Mouse (Mus musculus): ENCODE measurements around the gene Hadha.
A peak's percentile ranks its signal among the peaks of the same experiment; 100 is the strongest.

Hadha gene

GRCm38 (mm10) chr5:30154474-30155394 lies at the start of gene Hadha, which contains the start of gene Hadhb:
Gene Hadha (minus strand): TSS chr5:30155162.
Gene Hadhb (plus strand): TSS chr5:30155248.
- peak; percentile 87 for DNase-seq (ENCODE audit: low read depth, low spot score)

- no peak for DNase-seq (ENCODE audit: low read depth, low spot score)
These were observed 49.5 kb upstream of the Hadha start for GRCm38 (mm10) chr5:30204441-30204840.

- DNase-seq (ENCODE audit: low read depth, low spot score), result no peak
These were observed 48.4 kb upstream of the Hadha start for GRCm38 (mm10) chr5:30203216-30203885.

- DNase-seq (ENCODE audit: low read depth, low spot score), result no peak
These were observed 47.3 kb upstream of the Hadha start for GRCm38 (mm10) chr5:30202221-30202620.

GRCm38 (mm10) chr5:30201521-30201920 lies 46.6 kb upstream of the Hadha start:
- DNase-seq (ENCODE audit: low read depth, low spot score), result peak; percentile 62

- no peak for DNase-seq (ENCODE audit: low read depth, low spot score)
These were observed 43.3 kb upstream of the Hadha start for GRCm38 (mm10) chr5:30198257-30198656.

- no peak for DNase-seq (ENCODE audit: low read depth, low spot score)
These were observed 40.4 kb upstream of the Hadha start for GRCm38 (mm10) chr5:30195340-30195739.

- DNase-seq (ENCODE audit: low read depth, low spot score), result peak; percentile 9
These were observed 37.5 kb upstream of the Hadha start for GRCm38 (mm10) chr5:30192452-30192851.

GRCm38 (mm10) chr5:30187687-30188485 lies 32.9 kb upstream of the Hadha start:
- peak; percentile 5 for DNase-seq (ENCODE audit: low read depth, low spot score)

GRCm38 (mm10) chr5:30175811-30176210 lies 20.8 kb upstream of the Hadha start:
- DNase-seq (ENCODE audit: low read depth, low spot score), result peak; percentile 10

GRCm38 (mm10) chr5:30172931-30173692 lies 18.1 kb upstream of the Hadha start:
- no peak for DNase-seq (ENCODE audit: low read depth, low spot score)

GRCm38 (mm10) chr5:30172115-30172514 lies 17.2 kb upstream of the Hadha start:
- DNase-seq (ENCODE audit: low read depth, low spot score), result peak; percentile 12

- no peak for DNase-seq (ENCODE audit: low read depth, low spot score)
These were observed 15.5 kb upstream of the Hadha start for GRCm38 (mm10) chr5:30170303-30170940.

GRCm38 (mm10) chr5:30165234-30165946 lies 10.4 kb upstream of the Hadha start:
- DNase-seq (ENCODE audit: low read depth, low spot score), result no peak

GRCm38 (mm10) chr5:30162339-30162738 lies 7.4 kb upstream of the Hadha start:
- no peak for DNase-seq (ENCODE audit: low read depth, low spot score)

GRCm38 (mm10) chr5:30161836-30162235 lies 6.9 kb upstream of the Hadha start:
- DNase-seq (ENCODE audit: low read depth, low spot score), result no peak

GRCm38 (mm10) chr5:30159601-30160000 lies 4.6 kb upstream of the Hadha start:
- no peak for DNase-seq (ENCODE audit: low read depth, low spot score)

- no peak for DNase-seq (ENCODE audit: low read depth, low spot score)
These were observed 1.1 kb upstream of the Hadha start for GRCm38 (mm10) chr5:30155821-30156629.

- no peak for DNase-seq (ENCODE audit: low read depth, low spot score)
These were observed 432 bp upstream of the Hadha start for GRCm38 (mm10) chr5:30155395-30155792.

Data from 3T3-L1 (cell line).